Mouse (Mus musculus) embryonic facial prominence, embryonic 13.5 days (tissue): ENCODE measurements around the gene Gm42669. TPM values are rescaled to one million over a fixed set of nuclear protein-coding genes. Genes with fewer than 3 reads are reported as not detected.

Experiments used
- ATAC-seq: fragments of 200-750 bp; cut with Nextera tagmentation; 2 replicates; pipeline ENCODE4 v1.8.0; 2017; ENCODE audit warnings: low read depth; ENCODE audit not compliant: insufficient number of reproducible peaks, insufficient read depth, low FRiP score, low TSS enrichment
- H3K27ac ChIP-seq: fragments of 300-500 bp; sonication (generic); 2 replicates; pipeline ENCODE4 v1.5.1; 2015; ENCODE audit warnings: moderate library complexity, mild to moderate bottlenecking, inconsistent platforms
- H3K27me3 ChIP-seq: fragments of 300-500 bp; sonication (generic); 2 replicates; pipeline ENCODE4 v1.6.1; 2015; ENCODE audit warnings: mild to moderate bottlenecking, inconsistent platforms
- H3K36me3 ChIP-seq: fragments of 300-500 bp; sonication (generic); 2 replicates; pipeline ENCODE4 v1.6.1; 2015; ENCODE audit warnings: mild to moderate bottlenecking, inconsistent platforms
- H3K4me1 ChIP-seq: fragments of 300-500 bp; sonication (generic); 2 replicates; pipeline ENCODE4 v1.6.1; 2015; ENCODE audit warnings: inconsistent platforms
- H3K4me2 ChIP-seq: fragments of 300-500 bp; sonication (generic); 2 replicates; pipeline ENCODE4 v1.6.1; 2015; ENCODE audit warnings: moderate library complexity, mild to moderate bottlenecking, inconsistent platforms
- H3K4me3 ChIP-seq: fragments of 300-500 bp; sonication (generic); 2 replicates; pipeline ENCODE4 v1.5.1; 2015; ENCODE audit warnings: mild to moderate bottlenecking, inconsistent platforms
- H3K9ac ChIP-seq: fragments of 300-500 bp; sonication (generic); 2 replicates; pipeline ENCODE4 v1.6.1; 2015; ENCODE audit warnings: mild to moderate bottlenecking, inconsistent platforms
- H3K9me3 ChIP-seq: fragments of 300-500 bp; sonication (generic); 2 replicates; pipeline ENCODE4 v1.6.1; 2016; ENCODE audit warnings: inconsistent platforms
- WGBS: fragments of 180-500 bp; shearing (Covaris S2); methylation state at CpG from one replicate; pipeline ENCODE4 v1.1.7; 2015; ENCODE audit warnings: mixed read lengths; 5-methylcytosine and 5-hydroxymethylcytosine counted together
- polyA plus RNA-seq: library from polyadenylated mRNA; unstranded; fragments of >200 nt; fragmentation: Nextera tagmentation; extraction: Ambion mirVana; gene quantifications from 2 replicates; pipeline ENCODE4 v1.2.1, GENCODE M21; 2015

Gm42669 gene
- polyA plus RNA-seq, 1 experiment from 2014 or later: 0.66 TPM

GRCm38 (mm10) chr5:107521897-107522296 lies 14.5 kb downstream of the Gm42669 start:
- no peaks in the 10 kb centered on the region for H3K4me1 ChIP-seq
- H3K27ac ChIP-seq: no peak overlapping the region
- H3K27me3 ChIP-seq: no peaks in the 10 kb centered on the region
- no peaks in the 10 kb centered on the region for H3K36me3 ChIP-seq
- H3K9me3 ChIP-seq: no peaks in the 10 kb centered on the region
- no peak overlapping the region for H3K4me2 ChIP-seq
- H3K9ac ChIP-seq: no peak overlapping the region
- H3K4me3 ChIP-seq: no peak overlapping the region
- no peak for ATAC-seq
- 76% methylated on average over 7 of the region's 7 CpGs for WGBS

- Histone ChIP-seq H3K4me3 (no peak overlapping the region), H3K4me2 (no peak overlapping the region), H3K27ac (no peak overlapping the region), H3K36me3 (no peaks in the 10 kb centered on the region), H3K9ac (no peak overlapping the region), H3K9me3 (no peaks in the 10 kb centered on the region), H3K27me3 (no peaks in the 10 kb centered on the region), H3K4me1 (no peaks in the 10 kb centered on the region)
- no peak for ATAC-seq
- 76% methylated on average over 10 of the region's 10 CpGs for WGBS
Observed at GRCm38 (mm10) chr5:107524281-107524680, 16.9 kb downstream of the Gm42669 start.

GRCm38 (mm10) chr5:107528856-107529255 lies 21.4 kb downstream of the Gm42669 start:
- no peaks in the 10 kb centered on the region for H3K9me3 ChIP-seq
- no peak overlapping the region for H3K9ac ChIP-seq
- H3K4me1 ChIP-seq: no peaks in the 10 kb centered on the region
- no peak overlapping the region for H3K27ac ChIP-seq
- no peak overlapping the region for H3K4me2 ChIP-seq
- H3K36me3 ChIP-seq: no peaks in the 10 kb centered on the region
- 85% methylated on average over 3 of the region's 3 CpGs for WGBS
- no peak for ATAC-seq
- no peak overlapping the region for H3K4me3 ChIP-seq
- H3K27me3 ChIP-seq: no peaks in the 10 kb centered on the region

- Histone ChIP-seq H3K9me3 (no peaks in the 10 kb centered on the region), H3K9ac (no peak overlapping the region), H3K4me3 (no peak overlapping the region), H3K4me2 (no peak overlapping the region), H3K27ac (no peak overlapping the region), H3K4me1 (no peaks in the 10 kb centered on the region), H3K36me3 (no peaks in the 10 kb centered on the region), H3K27me3 (no peaks in the 10 kb centered on the region)
- no peak for ATAC-seq
- WGBS: 66% methylated on average over 2 of the region's 2 CpGs
Observed at GRCm38 (mm10) chr5:107533590-107533989, 26.2 kb downstream of the Gm42669 start.

DNA sequence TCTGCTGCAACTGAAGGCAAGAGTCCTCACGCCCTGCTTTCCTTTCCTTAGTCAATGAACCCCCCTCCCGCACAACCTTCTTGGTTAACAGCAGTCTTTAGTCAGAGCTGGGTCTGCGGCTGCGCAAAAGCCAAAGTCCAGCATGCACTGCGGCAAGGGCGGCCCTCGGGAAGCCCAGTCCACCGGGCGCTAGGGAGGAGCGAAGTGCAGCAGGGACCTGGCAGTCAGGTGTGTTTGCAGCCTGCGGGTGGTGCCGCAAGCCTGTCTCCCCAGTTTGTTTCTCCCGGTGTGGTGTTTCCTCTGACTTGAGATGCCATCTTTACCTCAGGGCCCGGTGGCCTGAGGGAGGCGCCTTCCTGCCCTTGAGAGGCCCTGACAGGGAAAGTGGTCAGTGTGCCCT lies 27.2 kb downstream of the Gm42669 start, which contains the start of gene 1700028K03Rik:
Gene 1700028K03Rik (plus strand): TSS at position 129 of the 400 bp plus-strand sequence.
- Histone ChIP-seq H3K9ac (no peak within 1 kb of the TSS), H3K9me3 (no peaks in the 10 kb centered on the region), H3K4me2 (no peak within 1 kb of the TSS), H3K27ac (no peak within 1 kb of the TSS), H3K4me3 (no peak within 1 kb of the TSS), H3K4me1 (no peaks in the 10 kb centered on the region), H3K36me3 (no peaks in the 10 kb centered on the region), H3K27me3 (no peaks in the 10 kb centered on the region)
- no peak for ATAC-seq
- 76% methylated on average over 15 of the region's 15 CpGs for WGBS

DNA sequence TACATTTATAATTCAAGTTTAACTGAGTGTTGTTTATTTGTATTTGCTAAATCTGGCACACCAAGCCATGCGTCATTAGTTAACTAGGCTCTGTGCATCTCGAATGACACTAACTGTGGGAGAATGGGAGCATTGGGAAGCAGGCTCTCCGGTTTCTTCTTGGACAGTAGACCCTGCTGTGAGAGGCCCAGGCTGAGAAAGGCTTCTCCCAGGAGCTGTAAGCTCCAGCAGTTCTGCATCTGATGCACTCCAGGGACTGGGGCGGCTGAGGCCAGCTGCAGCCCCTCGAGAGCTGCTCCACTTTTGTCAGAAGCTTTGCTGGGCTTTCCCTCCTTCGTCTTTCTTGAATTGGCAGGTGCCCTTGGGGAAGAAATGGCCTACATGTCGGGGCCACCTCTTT lies 34.3 kb downstream of the Gm42669 start:
- Histone ChIP-seq H3K4me2 (no peak overlapping the region), H3K27ac (no peak overlapping the region), H3K4me3 (no peak overlapping the region), H3K36me3 (no peaks in the 10 kb centered on the region), H3K9ac (no peak overlapping the region), H3K27me3 (no peaks in the 10 kb centered on the region), H3K4me1 (0 out of 2 replicates have a peak, but pooled peaks cover 4% of the 10 kb centered on the region), H3K9me3 (no peaks in the 10 kb centered on the region)
- no peak for ATAC-seq
- 33% methylated on average over 7 of the region's 7 CpGs for WGBS

- H3K27ac ChIP-seq: no peak overlapping the region
- WGBS: 81% methylated on average over 4 of the region's 4 CpGs
- H3K4me2 ChIP-seq: no peak overlapping the region
- H3K9me3 ChIP-seq: no peaks in the 10 kb centered on the region
- H3K4me3 ChIP-seq: no peak overlapping the region
- H3K27me3 ChIP-seq: no peaks in the 10 kb centered on the region
- H3K9ac ChIP-seq: no peak overlapping the region
- peaks cover 15% of the 10 kb centered on the region for H3K36me3 ChIP-seq
- ATAC-seq: no peak
- 0 out of 2 replicates have a peak, but pooled peaks cover 4% of the 10 kb centered on the region for H3K4me1 ChIP-seq
Observed at GRCm38 (mm10) chr5:107545927-107546326, 38.5 kb downstream of the Gm42669 start.

- H3K27ac ChIP-seq: no peak overlapping the region
- peaks cover 25% of the 10 kb centered on the region for H3K36me3 ChIP-seq
- H3K4me3 ChIP-seq: no peak overlapping the region
- H3K4me2 ChIP-seq: no peak overlapping the region
- H3K27me3 ChIP-seq: no peaks in the 10 kb centered on the region
- ATAC-seq: no peak
- no peak overlapping the region for H3K9ac ChIP-seq
- 91% methylated on average over 3 of the region's 3 CpGs for WGBS
- H3K4me1 ChIP-seq: no peaks in the 10 kb centered on the region
- H3K9me3 ChIP-seq: no peaks in the 10 kb centered on the region
Observed at GRCm38 (mm10) chr5:107547955-107548354, 40.5 kb downstream of the Gm42669 start.

DNA sequence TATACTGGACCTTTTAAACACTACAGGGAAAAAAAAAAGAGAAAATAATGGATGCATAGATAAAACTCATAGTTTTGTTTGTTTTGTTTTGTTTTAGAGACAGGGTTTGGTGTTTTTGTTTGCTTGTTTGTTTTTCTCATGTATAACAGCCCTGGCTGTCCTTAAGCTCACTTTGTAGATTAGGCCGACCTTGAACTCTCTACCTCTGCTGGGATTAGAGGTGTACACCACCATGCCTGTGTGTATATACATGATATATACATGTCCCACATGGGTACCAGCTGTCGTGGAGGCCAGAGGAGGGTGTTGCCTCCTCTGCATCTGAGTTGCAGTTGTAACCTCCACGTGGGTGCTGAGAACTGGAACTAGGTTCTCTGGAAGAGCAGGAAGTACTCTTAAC lies 41.0 kb downstream of the Gm42669 start:
- no peaks in the 10 kb centered on the region for H3K27me3 ChIP-seq
- 88% methylated on average over 3 of the region's 3 CpGs for WGBS

GRCm38 (mm10) chr5:107554336-107554735 lies 46.9 kb downstream of the Gm42669 start:
- Histone ChIP-seq H3K4me3 (no peak overlapping the region), H3K9me3 (no peaks in the 10 kb centered on the region), H3K27ac (no peak overlapping the region), H3K9ac (no peak overlapping the region), H3K4me2 (no peak overlapping the region), H3K27me3 (no peaks in the 10 kb centered on the region), H3K36me3 (peaks cover 57% of the 10 kb centered on the region), H3K4me1 (no peaks in the 10 kb centered on the region)
- ATAC-seq: no peak
- 79% methylated on average over 5 of the region's 5 CpGs for WGBS

More for the DNA sequence above, 41.0 kb downstream of the Gm42669 start:
- no peaks in the 10 kb centered on the region for H3K4me1 ChIP-seq
- H3K27ac ChIP-seq: no peak overlapping the region
- no peak overlapping the region for H3K4me3 ChIP-seq
- H3K9me3 ChIP-seq: no peaks in the 10 kb centered on the region
- no peak for ATAC-seq
- H3K36me3 ChIP-seq: peaks cover 25% of the 10 kb centered on the region
- no peak overlapping the region for H3K9ac ChIP-seq
- no peak overlapping the region for H3K4me2 ChIP-seq

GRCm38 (mm10) chr5:107556969-107557368 lies 49.5 kb downstream of the Gm42669 start:
- no peaks in the 10 kb centered on the region for H3K9me3 ChIP-seq
- H3K27me3 ChIP-seq: no peaks in the 10 kb centered on the region
- H3K4me1 ChIP-seq: no peaks in the 10 kb centered on the region
- peaks cover 67% of the 10 kb centered on the region for H3K36me3 ChIP-seq
- H3K4me2 ChIP-seq: no peak overlapping the region
- no peak overlapping the region for H3K9ac ChIP-seq
- no peak for ATAC-seq
- WGBS: 74% methylated on average over 3 of the region's 3 CpGs
- H3K4me3 ChIP-seq: no peak overlapping the region
- H3K27ac ChIP-seq: no peak overlapping the region

DNA sequence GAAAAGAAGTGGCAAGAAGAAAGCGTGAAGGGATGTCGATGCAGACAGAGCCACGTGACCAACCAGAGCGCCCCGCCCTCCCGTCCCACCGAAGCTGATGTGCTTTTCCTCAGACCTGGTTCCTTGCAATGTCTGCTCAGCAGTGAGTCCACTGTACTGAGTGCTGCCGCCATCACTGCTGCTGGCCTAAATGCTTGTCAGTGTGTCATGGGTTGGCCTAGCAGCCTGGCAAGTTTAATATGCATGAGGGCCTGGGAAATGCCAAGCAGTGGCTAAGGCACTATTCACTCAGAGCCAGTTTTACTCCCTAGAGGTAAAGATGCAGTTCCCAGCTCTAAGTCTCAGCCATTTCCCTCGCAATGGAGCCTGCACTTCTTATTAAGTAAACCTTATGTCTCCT lies 61.7 kb downstream of the Gm42669 start:
- no peak overlapping the region for H3K9ac ChIP-seq
- H3K4me2 ChIP-seq: no peak overlapping the region
- H3K36me3 ChIP-seq: peaks cover 54% of the 10 kb centered on the region
- 95% methylated on average over 9 of the region's 9 CpGs for WGBS
- no peaks in the 10 kb centered on the region for H3K4me1 ChIP-seq
- H3K9me3 ChIP-seq: no peaks in the 10 kb centered on the region
- H3K4me3 ChIP-seq: no peak overlapping the region
- no peak overlapping the region for H3K27ac ChIP-seq
- no peaks in the 10 kb centered on the region for H3K27me3 ChIP-seq
- ATAC-seq: no peak
